Mouse (Mus musculus) kidney, embryonic 14.5 days (tissue): ENCODE data around the gene Smarcc1. TPM values are rescaled to one million over a fixed set of nuclear protein-coding genes. Genes with fewer than 3 reads are reported as not detected.
"Not testable (repeated sequence)": the region's sequence is repeated elsewhere in the genome, so short reads cannot be mapped to it uniquely, and the experiment has no call there.

Experiments
- ATAC-seq: fragments of 200-750 bp; cut with Nextera tagmentation; 2 replicates; pipeline ENCODE4 v1.8.0; 2017; ENCODE audit warnings: moderate number of reproducible peaks, mild to moderate bottlenecking, moderate TSS enrichment, moderate library complexity; ENCODE audit not compliant: low FRiP score, low TSS enrichment
- H3K27ac ChIP-seq: fragments of 300-500 bp; sonication (generic); 2 replicates; pipeline ENCODE4 v1.5.1; 2014; ENCODE audit warnings: low read depth, mild to moderate bottlenecking, low read length, moderate library complexity, mixed read lengths
- H3K27me3 ChIP-seq: fragments of 300-500 bp; sonication (generic); 2 replicates; pipeline ENCODE4 v1.6.1; 2014; ENCODE audit warnings: mild to moderate bottlenecking, low read length; ENCODE audit not compliant: control insufficient read depth, insufficient read depth
- H3K36me3 ChIP-seq: fragments of 300-500 bp; sonication (generic); 2 replicates; pipeline ENCODE4 v1.6.1; 2014; ENCODE audit warnings: low read length, mixed read lengths; ENCODE audit not compliant: control insufficient read depth, insufficient read depth
- H3K4me1 ChIP-seq: fragments of 300-500 bp; sonication (generic); 2 replicates; pipeline ENCODE4 v1.6.1; 2014; ENCODE audit warnings: low read length, mixed read lengths; ENCODE audit not compliant: control insufficient read depth, insufficient read depth
- H3K4me2 ChIP-seq: fragments of 300-500 bp; sonication (generic); replicated peaks from 2 replicates; pipeline ENCODE4 v1.6.1; 2014; ENCODE audit warnings: low read depth, mild to moderate bottlenecking, low read length
- H3K4me3 ChIP-seq: fragments of 300-500 bp; sonication (generic); 2 replicates; pipeline ENCODE4 v1.5.1; 2014; ENCODE audit warnings: mild to moderate bottlenecking, low read length
- H3K9ac ChIP-seq: fragments of 300-500 bp; sonication (generic); 2 replicates; pipeline ENCODE4 v1.6.1; 2014; ENCODE audit warnings: low read depth, mild to moderate bottlenecking, low read length, moderate library complexity
- H3K9me3 ChIP-seq: fragments of 300-500 bp; sonication (generic); 2 replicates; pipeline ENCODE4 v1.6.1; 2016; ENCODE audit warnings: low read length; ENCODE audit not compliant: control insufficient read depth
- WGBS: fragments of 180-500 bp; shearing (Covaris S2); extraction: QIAGEN DNeasy Blood & Tissue Kit; methylation state at CpG from one replicate; pipeline ENCODE4 v1.1.7; 2014; 5-methylcytosine and 5-hydroxymethylcytosine counted together
- polyA plus RNA-seq: library from polyadenylated mRNA; unstranded; fragments of >200 nt; fragmentation: Nextera tagmentation; extraction: Ambion mirVana; gene quantifications from 2 replicates; pipeline ENCODE4 v1.2.1, GENCODE M21; 2014

Smarcc1 gene
- polyA plus RNA-seq, 1 experiment from 2014 or later = 198 TPM

GRCm38 (mm10) chr9:110123322-110123721 is 5.8 kb downstream of the Smarcc1 start:
- Histone ChIP-seq H3K4me3 (no peak overlapping the region), H3K9me3 (no peaks in the 10 kb centered on the region), H3K9ac (no peak overlapping the region), H3K4me1 (peaks cover 4% of the 10 kb centered on the region; the same call in 1 of the 2 replicates), H3K4me2 (no peak overlapping the region), H3K27me3 (no peaks in the 10 kb centered on the region), H3K36me3 (peaks cover 4% of the 10 kb centered on the region; the same call in 1 of the 2 replicates), H3K27ac (no peak overlapping the region)
- 80% methylated on average over 2 of the region's 2 CpGs for WGBS
- no peak for ATAC-seq

GRCm38 (mm10) chr9:110124008-110124540 is 6.6 kb downstream of the Smarcc1 start:
- not testable (repeated sequence) for H3K27me3 ChIP-seq, H3K27ac ChIP-seq, H3K4me2 ChIP-seq, H3K36me3 ChIP-seq, H3K4me3 ChIP-seq, ATAC-seq, H3K4me1 ChIP-seq, H3K9ac ChIP-seq, H3K9me3 ChIP-seq
- WGBS = 61% methylated on average over 2 of the region's 2 CpGs

GRCm38 (mm10) chr9:110130896-110131524 is 13.5 kb downstream of the Smarcc1 start:
- H3K27ac ChIP-seq = peak overlapping the region; percentile 95
- WGBS = 16% methylated on average over 10 of the region's 10 CpGs
- H3K4me2 ChIP-seq = peak overlapping the region; percentile 67
- peak overlapping the region; percentile 95 for H3K9ac ChIP-seq
- no peaks in the 10 kb centered on the region for H3K27me3 ChIP-seq
- peaks cover 17% of the 10 kb centered on the region for H3K36me3 ChIP-seq
- no peak for ATAC-seq
- peak overlapping the region; percentile 94 for H3K4me3 ChIP-seq
- H3K9me3 ChIP-seq = no peaks in the 10 kb centered on the region
- H3K4me1 ChIP-seq = peaks cover 22% of the 10 kb centered on the region

DNA sequence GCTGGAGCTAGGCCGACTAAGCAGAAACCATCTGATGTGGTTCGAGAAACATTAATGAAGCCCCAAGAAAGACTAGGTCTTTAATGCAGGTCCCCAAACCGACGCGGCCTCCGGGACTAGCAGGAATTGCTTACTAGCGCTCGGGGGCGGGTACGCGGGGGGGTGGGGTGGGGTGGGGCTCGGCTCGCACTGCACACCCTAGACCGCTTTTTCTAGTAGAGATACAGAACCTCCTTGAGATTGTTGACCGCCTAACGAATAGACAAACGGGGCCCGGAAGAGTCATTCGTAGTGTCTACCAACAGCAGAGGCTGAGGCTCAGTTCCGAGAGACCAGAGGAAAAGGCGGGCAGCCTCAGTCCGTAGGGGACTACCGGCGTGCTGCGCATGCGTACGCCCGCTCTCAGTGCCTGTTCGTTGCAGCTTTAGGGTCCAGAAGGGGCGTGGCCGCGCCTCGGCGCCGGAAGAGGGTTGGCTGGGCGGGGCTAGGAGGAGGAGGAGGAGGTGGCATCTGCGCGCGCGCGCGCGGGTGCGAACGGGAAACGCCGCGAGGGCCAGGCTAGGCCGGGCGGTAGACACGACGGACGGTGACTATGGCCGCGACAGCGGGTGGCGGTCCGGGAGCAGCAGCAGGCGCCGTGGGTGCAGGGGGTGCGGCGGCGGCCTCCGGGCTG is 14.2 kb downstream of the Smarcc1 start:
- Histone ChIP-seq H3K9ac (peak overlapping the region; percentile 95), H3K4me3 (peak overlapping the region; percentile 94), H3K27ac (peak overlapping the region; percentile 95), H3K9me3 (no peaks in the 10 kb centered on the region), H3K4me1 (peaks cover 22% of the 10 kb centered on the region), H3K36me3 (peaks cover 23% of the 10 kb centered on the region), H3K4me2 (peak overlapping the region; percentile 67), H3K27me3 (no peaks in the 10 kb centered on the region)
- peak; percentile 97 for ATAC-seq
- under 1% methylated on average over 55 of the region's 64 CpGs for WGBS

DNA sequence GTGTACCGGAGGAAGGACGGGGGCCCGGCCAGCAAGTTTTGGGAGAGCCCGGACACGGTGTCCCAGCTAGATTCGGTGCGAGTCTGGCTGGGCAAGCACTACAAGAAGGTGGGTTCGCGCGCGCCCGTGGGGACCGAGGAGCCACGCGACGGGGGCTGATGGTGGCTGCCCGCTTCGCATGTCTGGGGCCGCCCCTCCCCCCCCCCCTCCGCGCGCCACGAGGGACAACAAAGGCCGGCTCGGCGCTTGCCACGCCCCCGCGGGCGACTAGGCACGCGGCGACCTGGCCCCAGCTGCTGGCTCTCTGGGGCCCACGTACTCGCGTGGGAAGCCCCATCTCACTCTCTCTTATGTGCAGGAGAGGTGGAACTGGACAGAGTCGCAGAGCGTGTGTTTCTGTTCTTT is 14.7 kb downstream of the Smarcc1 start:
- peak; percentile 68 for ATAC-seq
- Histone ChIP-seq H3K27ac (peak overlapping the region; percentile 95), H3K4me1 (peaks cover 22% of the 10 kb centered on the region), H3K4me2 (peak overlapping the region; percentile 57), H3K9ac (peak overlapping the region; percentile 95), H3K4me3 (peak overlapping the region; percentile 94), H3K27me3 (no peaks in the 10 kb centered on the region), H3K36me3 (peaks cover 28% of the 10 kb centered on the region), H3K9me3 (no peaks in the 10 kb centered on the region)
- WGBS = under 1% methylated on average over 25 of the region's 38 CpGs

DNA sequence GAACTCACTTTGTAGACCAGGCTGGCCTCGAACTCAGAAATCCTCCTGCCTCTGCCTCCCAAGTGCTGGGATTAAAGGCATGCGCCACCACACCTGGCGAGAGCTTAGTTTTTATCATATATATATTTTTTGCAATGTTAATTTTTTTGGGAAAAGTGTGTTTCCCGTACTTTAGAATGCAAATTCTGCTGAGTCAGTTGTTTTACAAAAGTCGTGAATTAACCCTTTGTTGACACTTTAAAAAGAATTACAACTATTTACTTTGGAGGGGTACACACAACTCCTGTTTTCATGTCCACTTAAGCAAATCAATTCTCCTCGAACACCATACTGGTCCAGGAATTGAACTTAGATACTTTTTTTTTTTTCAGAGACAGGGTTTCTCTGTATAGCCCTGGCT is 15.4 kb downstream of the Smarcc1 start:
- Histone ChIP-seq H3K27ac (0 out of 2 replicates have a peak overlapping the region, but pooled peaks have one; percentile 95), H3K9me3 (no peaks in the 10 kb centered on the region), H3K9ac (peak overlapping the region; percentile 95), H3K4me1 (peaks cover 22% of the 10 kb centered on the region), H3K4me3 (peak overlapping the region; percentile 94), H3K4me2 (peak overlapping the region; percentile 57), H3K36me3 (peaks cover 34% of the 10 kb centered on the region), H3K27me3 (no peaks in the 10 kb centered on the region)
- no peak for ATAC-seq
- 57% methylated on average over 6 of the region's 6 CpGs for WGBS

DNA sequence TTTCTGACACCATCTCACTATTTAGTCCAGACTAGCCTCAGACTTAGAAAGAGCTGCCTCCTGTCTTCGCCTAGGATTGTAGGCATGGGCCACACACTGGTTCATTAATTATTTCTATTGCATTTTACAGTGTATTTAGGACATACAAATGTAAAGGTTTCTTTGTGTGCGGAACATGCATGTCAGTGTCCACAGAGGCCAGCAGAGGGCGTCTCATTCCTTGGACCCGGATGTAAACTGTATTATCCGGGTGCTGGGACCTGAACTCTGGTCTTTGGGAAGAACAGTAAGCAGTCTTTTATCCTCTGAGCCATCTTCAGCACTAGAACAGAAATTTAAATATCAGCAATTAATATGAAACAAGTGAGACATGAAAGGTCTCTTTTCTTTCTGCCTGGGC is 16.7 kb downstream of the Smarcc1 start:
- no peak overlapping the region for H3K4me3 ChIP-seq
- WGBS = 79% methylated on average over 5 of the region's 5 CpGs
- H3K27me3 ChIP-seq = no peaks in the 10 kb centered on the region
- H3K9me3 ChIP-seq = no peaks in the 10 kb centered on the region
- no peak overlapping the region; the same call in 1 of the 2 replicates for H3K4me2 ChIP-seq
- ATAC-seq = no peak
- H3K27ac ChIP-seq = no peak overlapping the region
- H3K9ac ChIP-seq = no peak overlapping the region
- peaks cover 22% of the 10 kb centered on the region for H3K4me1 ChIP-seq
- H3K36me3 ChIP-seq = peaks cover 42% of the 10 kb centered on the region

DNA sequence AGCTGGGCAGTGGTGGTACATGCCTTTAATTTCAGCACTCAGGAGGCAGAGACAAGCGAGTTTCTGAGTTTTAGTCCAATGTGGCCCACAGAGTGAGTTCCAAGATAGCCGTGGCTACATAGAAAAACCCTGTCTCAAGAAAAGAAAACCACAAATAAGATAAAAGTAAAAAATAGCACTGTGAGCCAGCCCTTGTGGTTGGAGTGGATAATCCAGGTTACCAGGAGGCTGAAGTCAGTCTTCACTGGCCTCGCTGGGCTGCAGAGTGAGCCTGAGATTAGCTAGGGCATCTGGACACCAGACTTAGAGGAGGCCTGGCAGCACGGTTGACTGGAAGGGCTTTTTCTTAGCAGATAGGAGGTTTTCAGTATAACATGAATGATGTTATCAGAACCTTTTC is 21.6 kb downstream of the Smarcc1 start:
- 85% methylated on average over 4 of the region's 4 CpGs for WGBS
- peaks cover 82% of the 10 kb centered on the region for H3K36me3 ChIP-seq

DNA sequence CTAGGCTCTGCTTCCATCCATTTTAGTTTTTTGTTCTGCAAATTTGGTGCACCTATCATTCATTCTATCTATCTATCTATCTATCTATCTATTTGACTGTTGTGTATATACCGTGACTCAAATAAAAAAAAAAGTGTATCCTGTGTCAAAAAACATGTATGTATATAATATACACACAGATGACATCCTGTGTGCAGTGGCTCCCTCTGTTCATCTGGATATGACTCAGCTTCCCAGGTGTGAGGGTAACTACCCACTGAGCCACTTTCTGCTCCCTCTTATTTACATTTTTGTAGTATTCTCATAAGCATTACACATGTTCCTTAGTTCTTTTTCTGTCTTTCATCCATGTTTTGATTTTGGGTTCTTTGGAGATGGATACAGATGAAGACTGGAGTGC is 24.6 kb downstream of the Smarcc1 start:
- no peak overlapping the region for H3K27ac ChIP-seq
- peaks cover 76% of the 10 kb centered on the region for H3K36me3 ChIP-seq
- no peaks in the 10 kb centered on the region for H3K27me3 ChIP-seq
- no peak overlapping the region for H3K4me2 ChIP-seq
- no peaks in the 10 kb centered on the region for H3K4me1 ChIP-seq
- no peak for ATAC-seq
- H3K9me3 ChIP-seq = no peaks in the 10 kb centered on the region
- H3K9ac ChIP-seq = no peak overlapping the region
- no peak overlapping the region for H3K4me3 ChIP-seq
- WGBS = 89% methylated on average over 1 of the region's 1 CpGs

More for the DNA sequence above, 21.6 kb downstream of the Smarcc1 start:
- H3K9me3 ChIP-seq = no peaks in the 10 kb centered on the region
- no peak overlapping the region for H3K9ac ChIP-seq
- H3K4me2 ChIP-seq = no peak overlapping the region
- no peak for ATAC-seq
- no peak overlapping the region for H3K27ac ChIP-seq
- H3K4me3 ChIP-seq = no peak overlapping the region
- peaks cover 4% of the 10 kb centered on the region; the same call in 1 of the 2 replicates for H3K4me1 ChIP-seq
- no peaks in the 10 kb centered on the region for H3K27me3 ChIP-seq
